Mouse (Mus musculus) lung, postnatal 0 days (tissue): Measurements from ENCODE around the gene Mib2.

ENCODE experiments used
- CTCF ChIP-seq: IDR thresholded peaks from 2 replicates; pipeline ENCODE4 v1.5.1; 2016; ENCODE audit warnings: antibody characterized with exemption, mild to moderate bottlenecking
- EP300 ChIP-seq: IDR thresholded peaks from 2 replicates; pipeline ENCODE4 v1.6.1; 2016; ENCODE audit warnings: antibody characterized with exemption, mild to moderate bottlenecking, control low read depth

DNA sequence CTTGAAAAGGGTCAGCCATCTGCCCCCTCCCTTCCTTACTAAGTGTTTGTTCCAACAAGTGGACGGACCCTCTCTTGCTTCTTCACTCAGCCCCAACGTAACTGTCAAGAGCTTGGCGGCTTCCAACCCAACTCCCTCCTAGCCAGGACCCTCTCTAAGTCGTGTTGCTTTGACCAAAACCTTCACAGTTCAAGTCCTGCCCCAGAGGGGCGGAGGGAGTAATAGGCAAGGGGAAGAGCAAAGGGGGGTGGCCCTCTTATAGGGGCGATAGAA is 14.9 kb downstream of the Mib2 start:
- TF ChIP-seq CTCF (no peak), EP300 (no peak)
